Mouse (Mus musculus): Measurements from ENCODE around the gene Gm42742. TPM values are rescaled to one million over a fixed set of nuclear protein-coding genes. Genes with fewer than 3 reads are reported as not detected.

Gene Gm42742
- polyA plus RNA-seq, 1 experiment from 2014 or later = 41.9 TPM

- H3K36me3 ChIP-seq (ENCODE audit: control insufficient read depth, insufficient read depth, low read length) = peaks cover 17% of the 10 kb centered on the region
- peaks cover 11 to 17% of the 10 kb centered on the region in 2 experiments for H3K4me1 ChIP-seq (ENCODE audit: control insufficient read depth in 2 of 2, insufficient read depth in 2 of 2, low read length in 2 of 2)
- peak overlapping the region in 1 of 2 experiments; percentile 59; a peak in 1 of 4 replicates for H3K27ac ChIP-seq (replicated peaks in 1 of 2; ENCODE audit: control insufficient read depth in 1 of 2, insufficient read depth in 1 of 2, low read depth in 2 of 2, low read length in 2 of 2)
- H3K4me3 ChIP-seq (ENCODE audit: control insufficient read depth in 1 of 2, insufficient read depth in 1 of 2, low read depth in 1 of 2, low read length in 2 of 2) = no peak overlapping the region
- H3K27me3 ChIP-seq (ENCODE audit: control insufficient read depth, insufficient read depth, low read length) = no peaks in the 10 kb centered on the region
- no peak overlapping the region for H3K4me2 ChIP-seq (ENCODE audit: low read length)
- H3K9ac ChIP-seq (ENCODE audit: low read length) = no peak overlapping the region
- no peak for ATAC-seq (ENCODE audit: insufficient number of reproducible peaks, insufficient read depth, low FRiP score, low read depth)
- no peaks in the 10 kb centered on the region for H3K9me3 ChIP-seq (ENCODE audit: control insufficient read depth, low read length)
- 81% methylated on average over 17 of the region's 17 CpGs for WGBS
Measured at GRCm38 (mm10) chr7:127009307-127010085, 11.4 kb downstream of the Gm42742 start.

GRCm38 (mm10) chr7:127008239-127009019 lies 12.5 kb downstream of the Gm42742 start:
- H3K27ac ChIP-seq (replicated peaks in 1 of 2; ENCODE audit: control insufficient read depth in 1 of 2, insufficient read depth in 1 of 2, low read depth in 2 of 2, low read length in 2 of 2) = peak overlapping the region; percentile 57 to 59
- 28% methylated on average over 9 of the region's 9 CpGs for WGBS
- H3K4me3 ChIP-seq (ENCODE audit: control insufficient read depth in 1 of 2, insufficient read depth in 1 of 2, low read depth in 1 of 2, low read length in 2 of 2) = no peak overlapping the region
- H3K9me3 ChIP-seq (ENCODE audit: control insufficient read depth, low read length) = no peaks in the 10 kb centered on the region
- no peaks in the 10 kb centered on the region for H3K27me3 ChIP-seq (ENCODE audit: control insufficient read depth, insufficient read depth, low read length)
- ATAC-seq (ENCODE audit: insufficient number of reproducible peaks, insufficient read depth, low FRiP score, low read depth) = peak; percentile 64
- H3K36me3 ChIP-seq (ENCODE audit: control insufficient read depth, insufficient read depth, low read length) = peaks cover 14% of the 10 kb centered on the region
- peak overlapping the region; percentile 26; the same call in 1 of the 2 replicates for H3K9ac ChIP-seq (ENCODE audit: low read length)
- no peak overlapping the region for H3K4me2 ChIP-seq (ENCODE audit: low read length)
- H3K4me1 ChIP-seq (ENCODE audit: control insufficient read depth in 2 of 2, insufficient read depth in 2 of 2, low read length in 2 of 2) = peaks cover 9 to 10% of the 10 kb centered on the region in 2 experiments

GRCm38 (mm10) chr7:127007313-127008024 lies 13.4 kb downstream of the Gm42742 start:
- no peak for ATAC-seq (ENCODE audit: insufficient number of reproducible peaks, insufficient read depth, low FRiP score, low read depth)
- H3K4me2 ChIP-seq (ENCODE audit: low read length) = no peak overlapping the region
- no peak overlapping the region for H3K27ac ChIP-seq (replicated peaks in 1 of 2; ENCODE audit: control insufficient read depth in 1 of 2, insufficient read depth in 1 of 2, low read depth in 2 of 2, low read length in 2 of 2)
- no peak overlapping the region for H3K9ac ChIP-seq (ENCODE audit: low read length)
- no peaks in the 10 kb centered on the region for H3K27me3 ChIP-seq (ENCODE audit: control insufficient read depth, insufficient read depth, low read length)
- H3K4me3 ChIP-seq (ENCODE audit: control insufficient read depth in 1 of 2, insufficient read depth in 1 of 2, low read depth in 1 of 2, low read length in 2 of 2) = no peak overlapping the region
- H3K9me3 ChIP-seq (ENCODE audit: control insufficient read depth, low read length) = no peaks in the 10 kb centered on the region
- H3K36me3 ChIP-seq (ENCODE audit: control insufficient read depth, insufficient read depth, low read length) = peaks cover 4% of the 10 kb centered on the region; the same call in 1 of the 2 replicates
- H3K4me1 ChIP-seq (ENCODE audit: control insufficient read depth in 2 of 2, insufficient read depth in 2 of 2, low read length in 2 of 2) = peaks cover 8 to 9% of the 10 kb centered on the region in 2 experiments
- WGBS = 84% methylated on average over 6 of the region's 6 CpGs

GRCm38 (mm10) chr7:127004122-127004875 lies 16.6 kb downstream of the Gm42742 start:
- peaks cover 8 to 9% of the 10 kb centered on the region in 2 experiments for H3K4me1 ChIP-seq (ENCODE audit: control insufficient read depth in 2 of 2, insufficient read depth in 2 of 2, low read length in 2 of 2)
- no peak overlapping the region for H3K9ac ChIP-seq (ENCODE audit: low read length)
- H3K27me3 ChIP-seq (ENCODE audit: control insufficient read depth, insufficient read depth, low read length) = no peaks in the 10 kb centered on the region
- H3K27ac ChIP-seq (replicated peaks in 1 of 2; ENCODE audit: control insufficient read depth in 1 of 2, insufficient read depth in 1 of 2, low read depth in 2 of 2, low read length in 2 of 2) = no peak overlapping the region
- H3K9me3 ChIP-seq (ENCODE audit: control insufficient read depth, low read length) = no peaks in the 10 kb centered on the region
- no peak for ATAC-seq (ENCODE audit: insufficient number of reproducible peaks, insufficient read depth, low FRiP score, low read depth)
- 82% methylated on average over 4 of the region's 4 CpGs for WGBS
- no peak overlapping the region for H3K4me3 ChIP-seq (ENCODE audit: control insufficient read depth in 1 of 2, insufficient read depth in 1 of 2, low read depth in 1 of 2, low read length in 2 of 2)
- H3K4me2 ChIP-seq (ENCODE audit: low read length) = no peak overlapping the region
- H3K36me3 ChIP-seq (ENCODE audit: control insufficient read depth, insufficient read depth, low read length) = no peaks in the 10 kb centered on the region

DNA sequence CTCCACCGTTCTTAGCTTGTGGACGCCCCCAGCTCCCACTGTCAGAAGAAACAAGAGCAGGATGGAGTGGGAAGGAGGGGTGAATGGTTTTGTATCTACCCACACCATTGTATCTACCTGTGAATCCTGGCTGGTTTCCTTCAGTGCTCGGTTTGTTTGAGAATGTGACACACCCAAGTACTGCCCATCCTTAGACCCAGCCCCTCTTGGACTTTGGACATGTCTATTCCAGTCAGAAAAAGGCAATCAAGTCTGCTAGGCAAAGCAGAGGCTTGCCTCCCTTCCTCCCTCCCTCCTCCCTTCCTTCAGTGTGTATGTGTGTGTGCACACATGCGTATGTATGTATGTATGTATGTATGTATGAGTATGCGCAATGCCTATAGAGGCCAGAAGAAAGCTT lies 17.3 kb downstream of the Gm42742 start:
- no peak overlapping the region for H3K27ac ChIP-seq (replicated peaks in 1 of 2; ENCODE audit: control insufficient read depth in 1 of 2, insufficient read depth in 1 of 2, low read depth in 2 of 2, low read length in 2 of 2)
- H3K36me3 ChIP-seq (ENCODE audit: control insufficient read depth, insufficient read depth, low read length) = no peaks in the 10 kb centered on the region
- no peak overlapping the region for H3K4me2 ChIP-seq (ENCODE audit: low read length)
- H3K27me3 ChIP-seq (ENCODE audit: control insufficient read depth, insufficient read depth, low read length) = no peaks in the 10 kb centered on the region
- no peak overlapping the region for H3K4me3 ChIP-seq (ENCODE audit: control insufficient read depth in 1 of 2, insufficient read depth in 1 of 2, low read depth in 1 of 2, low read length in 2 of 2)
- H3K9me3 ChIP-seq (ENCODE audit: control insufficient read depth, low read length) = no peaks in the 10 kb centered on the region
- H3K9ac ChIP-seq (ENCODE audit: low read length) = no peak overlapping the region
- peaks cover 5 to 8% of the 10 kb centered on the region in 2 experiments for H3K4me1 ChIP-seq (ENCODE audit: control insufficient read depth in 2 of 2, insufficient read depth in 2 of 2, low read length in 2 of 2)
- 90% methylated on average over 5 of the region's 5 CpGs for WGBS
- ATAC-seq (ENCODE audit: insufficient number of reproducible peaks, insufficient read depth, low FRiP score, low read depth) = no peak

- no peak overlapping the region for H3K4me2 ChIP-seq (ENCODE audit: low read length)
- H3K4me3 ChIP-seq (ENCODE audit: control insufficient read depth in 1 of 2, insufficient read depth in 1 of 2, low read depth in 1 of 2, low read length in 2 of 2) = no peak overlapping the region
- H3K27ac ChIP-seq (replicated peaks in 1 of 2; ENCODE audit: control insufficient read depth in 1 of 2, insufficient read depth in 1 of 2, low read depth in 2 of 2, low read length in 2 of 2) = no peak overlapping the region
- peaks cover 4% of the 10 kb centered on the region; the same call in 1 of the 2 replicates for H3K9me3 ChIP-seq (ENCODE audit: control insufficient read depth, low read length)
- 71% methylated on average over 10 of the region's 10 CpGs for WGBS
- peaks cover 12% of the 10 kb centered on the region; the same call in 1 of the 2 replicates for H3K36me3 ChIP-seq (ENCODE audit: control insufficient read depth, insufficient read depth, low read length)
- ATAC-seq (ENCODE audit: insufficient number of reproducible peaks, insufficient read depth, low FRiP score, low read depth) = no peak
- no peak overlapping the region for H3K9ac ChIP-seq (ENCODE audit: low read length)
- no peaks in the 10 kb centered on the region for H3K27me3 ChIP-seq (ENCODE audit: control insufficient read depth, insufficient read depth, low read length)
- no peaks in the 10 kb centered on the region for H3K4me1 ChIP-seq (ENCODE audit: control insufficient read depth in 2 of 2, insufficient read depth in 2 of 2, low read length in 2 of 2)
Measured at GRCm38 (mm10) chr7:126999568-126999967, 21.3 kb downstream of the Gm42742 start.

DNA sequence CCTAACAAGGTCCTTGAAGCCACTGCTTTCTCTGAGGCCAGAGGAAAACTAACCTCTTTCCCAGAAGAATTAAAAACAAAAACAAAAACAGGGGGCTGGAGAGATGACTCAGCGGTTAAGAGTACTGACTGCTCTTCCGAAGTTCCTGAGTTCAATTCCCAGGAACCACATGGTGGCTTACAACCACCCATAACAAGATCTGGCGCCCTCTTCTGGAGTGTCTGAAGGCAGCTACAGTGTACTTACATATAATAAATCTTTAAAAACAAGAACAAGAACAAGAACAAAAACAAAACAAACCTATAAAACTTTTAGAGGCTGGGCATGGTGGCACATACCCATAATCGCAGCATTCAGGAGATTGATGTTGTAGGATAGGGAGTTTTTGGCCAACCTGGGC lies 24.4 kb downstream of the Gm42742 start:
- H3K4me1 ChIP-seq (ENCODE audit: control insufficient read depth in 2 of 2, insufficient read depth in 2 of 2, low read length in 2 of 2) = no peaks in the 10 kb centered on the region
- peaks cover 4% of the 10 kb centered on the region; the same call in 1 of the 2 replicates for H3K9me3 ChIP-seq (ENCODE audit: control insufficient read depth, low read length)
- no peak overlapping the region for H3K27ac ChIP-seq (replicated peaks in 1 of 2; ENCODE audit: control insufficient read depth in 1 of 2, insufficient read depth in 1 of 2, low read depth in 2 of 2, low read length in 2 of 2)
- no peak for ATAC-seq (ENCODE audit: insufficient number of reproducible peaks, insufficient read depth, low FRiP score, low read depth)
- peaks cover 12% of the 10 kb centered on the region; the same call in 1 of the 2 replicates for H3K36me3 ChIP-seq (ENCODE audit: control insufficient read depth, insufficient read depth, low read length)
- no peaks in the 10 kb centered on the region for H3K27me3 ChIP-seq (ENCODE audit: control insufficient read depth, insufficient read depth, low read length)
- H3K9ac ChIP-seq (ENCODE audit: low read length) = no peak overlapping the region
- WGBS = 81% methylated on average over 4 of the region's 4 CpGs
- H3K4me3 ChIP-seq (ENCODE audit: control insufficient read depth in 1 of 2, insufficient read depth in 1 of 2, low read depth in 1 of 2, low read length in 2 of 2) = no peak overlapping the region
- no peak overlapping the region for H3K4me2 ChIP-seq (ENCODE audit: low read length)
